Mouse (Mus musculus): ENCODE measurements around the gene Pdyn. TPM values are rescaled to one million over a fixed set of nuclear protein-coding genes. Genes with fewer than 3 reads are reported as not detected.

Pdyn gene
- polyA plus RNA-seq, 1 experiment = 24.1 TPM

- peak; percentile 24 for TF ChIP-seq CTCF (IDR thresholded peaks at IDR 0.05; ENCODE audit: extremely low read depth, insufficient read depth, low read length)
- TF ChIP-seq POLR2A (IDR thresholded peaks at IDR 0.05; ENCODE audit: extremely low read depth, insufficient read depth, low read length) = no peak
- Histone ChIP-seq H3K4me1 (ENCODE audit: control insufficient read depth, insufficient read depth, low read length) (peaks cover under 1% of the 10 kb centered on the region), H3K4me3 (ENCODE audit: insufficient read depth, low read length) (no peak overlapping the region), H3K27ac (ENCODE audit: insufficient read depth, low read length) (no peak overlapping the region)
Observed at GRCm38 (mm10) chr2:129660020-129660419, 39.6 kb downstream of the Pdyn start.

- TF ChIP-seq POLR2A (IDR thresholded peaks at IDR 0.05; ENCODE audit: extremely low read depth, insufficient read depth, low read length) = no peak
- TF ChIP-seq CTCF (IDR thresholded peaks at IDR 0.05; ENCODE audit: extremely low read depth, insufficient read depth, low read length) = no peak
- H3K4me1 ChIP-seq (ENCODE audit: control insufficient read depth, insufficient read depth, low read length) = peaks cover 1% of the 10 kb centered on the region
- H3K4me3 ChIP-seq (ENCODE audit: insufficient read depth, low read length) = no peak overlapping the region
- no peak overlapping the region for H3K27ac ChIP-seq (ENCODE audit: insufficient read depth, low read length)
Observed at GRCm38 (mm10) chr2:129658796-129659195, 40.8 kb downstream of the Pdyn start.

- Histone ChIP-seq H3K4me3 (ENCODE audit: insufficient read depth, low read length) (no peak overlapping the region), H3K4me1 (ENCODE audit: control insufficient read depth, insufficient read depth, low read length) (peaks cover 1% of the 10 kb centered on the region), H3K27ac (ENCODE audit: insufficient read depth, low read length) (peak overlapping the region; percentile 59; the same call in 1 of the 2 replicates)
- no peak for TF ChIP-seq CTCF (IDR thresholded peaks at IDR 0.05; ENCODE audit: extremely low read depth, insufficient read depth, low read length)
- TF ChIP-seq POLR2A (IDR thresholded peaks at IDR 0.05; ENCODE audit: extremely low read depth, insufficient read depth, low read length) = no peak
Observed at GRCm38 (mm10) chr2:129655033-129655432, 44.6 kb downstream of the Pdyn start.

GRCm38 (mm10) chr2:129654233-129654950, 45.3 kb downstream of the Pdyn start:
- Histone ChIP-seq H3K27ac (ENCODE audit: insufficient read depth, low read length) (no peak overlapping the region), H3K4me3 (ENCODE audit: insufficient read depth, low read length) (no peak overlapping the region), H3K4me1 (ENCODE audit: control insufficient read depth, insufficient read depth, low read length) (peaks cover 1% of the 10 kb centered on the region)
- no peak for TF ChIP-seq POLR2A (IDR thresholded peaks at IDR 0.05; ENCODE audit: extremely low read depth, insufficient read depth, low read length)
- TF ChIP-seq CTCF (IDR thresholded peaks at IDR 0.05; ENCODE audit: extremely low read depth, insufficient read depth, low read length) = no peak

- no peak overlapping the region for H3K27ac ChIP-seq (ENCODE audit: insufficient read depth, low read length)
- peaks cover 1% of the 10 kb centered on the region for H3K4me1 ChIP-seq (ENCODE audit: control insufficient read depth, insufficient read depth, low read length)
- no peak overlapping the region for H3K4me3 ChIP-seq (ENCODE audit: insufficient read depth, low read length)
- no peak for TF ChIP-seq CTCF (IDR thresholded peaks at IDR 0.05; ENCODE audit: extremely low read depth, insufficient read depth, low read length)
Observed at GRCm38 (mm10) chr2:129653632-129654031, 46.0 kb downstream of the Pdyn start.

- TF ChIP-seq CTCF (IDR thresholded peaks at IDR 0.05; ENCODE audit: extremely low read depth, insufficient read depth, low read length) (no peak), POLR2A (IDR thresholded peaks at IDR 0.05; ENCODE audit: extremely low read depth, insufficient read depth, low read length) (no peak)
- Histone ChIP-seq H3K27ac (ENCODE audit: insufficient read depth, low read length) (no peak overlapping the region), H3K4me1 (ENCODE audit: control insufficient read depth, insufficient read depth, low read length) (peaks cover 1% of the 10 kb centered on the region), H3K4me3 (ENCODE audit: insufficient read depth, low read length) (no peak overlapping the region)
Observed at GRCm38 (mm10) chr2:129652616-129653015, 47.0 kb downstream of the Pdyn start.

Other genes starting within 250 kb of the Pdyn start
- gene F830045P16Rik, start 163.2 kb downstream of the Pdyn start, polyA plus RNA-seq (2012; rRNA removed) = 0.08 TPM in 1 of 2 replicates, not detected in the other
- 314 and 333 TPM in 2 replicates for gene Sirpa, start 107.0 kb downstream of the Pdyn start, polyA plus RNA-seq (2012; rRNA removed)
- 24.4 and 24.7 TPM in 2 replicates for gene Stk35, start 100.7 kb upstream of the Pdyn start, polyA plus RNA-seq (2012; rRNA removed)

Measured in cortical plate, adult 2 months (tissue).